Mouse (Mus musculus) embryonic facial prominence, embryonic 12.5 days (tissue): ENCODE results near the gene Kctd14. TPM values are rescaled to one million over a fixed set of nuclear protein-coding genes. Genes with fewer than 3 reads are reported as not detected.

Experiments used
- ATAC-seq: fragments of 200-750 bp; cut with Nextera tagmentation; 2 replicates; pipeline ENCODE4 v1.8.0; 2017; ENCODE audit not compliant: insufficient number of reproducible peaks, insufficient read depth, low FRiP score, low TSS enrichment
- H3K27ac ChIP-seq: fragments of 300-500 bp; sonication (generic); 2 replicates; pipeline ENCODE4 v1.5.1; 2016; ENCODE audit warnings: mild to moderate bottlenecking
- H3K27me3 ChIP-seq: fragments of 300-500 bp; sonication (generic); 2 replicates; pipeline ENCODE4 v1.6.1; 2016; ENCODE audit warnings: mild to moderate bottlenecking, moderate library complexity
- H3K36me3 ChIP-seq: fragments of 300-500 bp; sonication (generic); 2 replicates; pipeline ENCODE4 v1.6.1; 2016; ENCODE audit warnings: mild to moderate bottlenecking
- H3K4me1 ChIP-seq: fragments of 300-500 bp; sonication (generic); 2 replicates; pipeline ENCODE4 v1.6.1; 2016
- H3K4me2 ChIP-seq: fragments of 300-500 bp; sonication (generic); replicated peaks from 2 replicates; pipeline ENCODE4 v1.6.1; 2016; ENCODE audit warnings: mild to moderate bottlenecking, moderate library complexity
- H3K4me3 ChIP-seq: fragments of 300-500 bp; sonication (generic); 2 replicates; pipeline ENCODE4 v1.5.1; 2016; ENCODE audit warnings: mild to moderate bottlenecking
- H3K9ac ChIP-seq: fragments of 300-500 bp; sonication (generic); 2 replicates; pipeline ENCODE4 v1.6.1; 2016; ENCODE audit warnings: mild to moderate bottlenecking, moderate library complexity
- H3K9me3 ChIP-seq: fragments of 300-500 bp; sonication (generic); 2 replicates; pipeline ENCODE4 v1.6.1; 2016; ENCODE audit warnings: mild to moderate bottlenecking, moderate library complexity
- WGBS: fragments of 180-500 bp; shearing (Covaris S2); methylation state at CpG from one replicate; pipeline ENCODE4 v1.1.7; 2016; 5-methylcytosine and 5-hydroxymethylcytosine counted together
- polyA plus RNA-seq: library from polyadenylated mRNA; unstranded; fragments of >200 nt; fragmentation: Nextera tagmentation; extraction: Ambion mirVana; gene quantifications from 2 replicates; pipeline ENCODE4 v1.2.1, GENCODE M21; 2016

Gene Kctd14
- polyA plus RNA-seq, 1 experiment from 2014 or later, result 2.2 TPM

GRCm38 (mm10) chr7:97491157-97491556 is 40.0 kb downstream of the Kctd14 start:
- Histone ChIP-seq H3K4me2 (no peak overlapping the region), H3K36me3 (peaks cover 63% of the 10 kb centered on the region), H3K9me3 (no peaks in the 10 kb centered on the region), H3K27ac (no peak overlapping the region), H3K4me1 (no peaks in the 10 kb centered on the region), H3K27me3 (no peaks in the 10 kb centered on the region), H3K9ac (no peak overlapping the region), H3K4me3 (no peak overlapping the region)
- ATAC-seq, result no peak
- WGBS, result 63% methylated on average over 3 of the region's 3 CpGs

GRCm38 (mm10) chr7:97492420-97492819 is 41.3 kb downstream of the Kctd14 start:
- no peak for ATAC-seq
- no peaks in the 10 kb centered on the region for H3K27me3 ChIP-seq
- no peaks in the 10 kb centered on the region for H3K9me3 ChIP-seq
- no peak overlapping the region for H3K27ac ChIP-seq
- peaks cover 52% of the 10 kb centered on the region for H3K36me3 ChIP-seq
- WGBS, result 94% methylated on average over 4 of the region's 4 CpGs
- H3K4me3 ChIP-seq, result no peak overlapping the region
- no peaks in the 10 kb centered on the region for H3K4me1 ChIP-seq
- H3K4me2 ChIP-seq, result no peak overlapping the region
- H3K9ac ChIP-seq, result no peak overlapping the region

GRCm38 (mm10) chr7:97495052-97495451 is 43.9 kb downstream of the Kctd14 start:
- Histone ChIP-seq H3K36me3 (peaks cover 41% of the 10 kb centered on the region), H3K4me2 (no peak overlapping the region), H3K9ac (no peak overlapping the region), H3K4me1 (no peaks in the 10 kb centered on the region), H3K27ac (no peak overlapping the region), H3K27me3 (no peaks in the 10 kb centered on the region), H3K4me3 (no peak overlapping the region), H3K9me3 (no peaks in the 10 kb centered on the region)
- ATAC-seq, result no peak

- peaks cover 30% of the 10 kb centered on the region for H3K36me3 ChIP-seq
- 81% methylated on average over 5 of the region's 5 CpGs for WGBS
These were observed 49.6 kb downstream of the Kctd14 start for GRCm38 (mm10) chr7:97500555-97501209.

More at GRCm38 (mm10) chr7:97500555-97501209, 49.6 kb downstream of the Kctd14 start:
- Histone ChIP-seq H3K27ac (no peak overlapping the region), H3K9ac (no peak overlapping the region), H3K4me1 (no peaks in the 10 kb centered on the region), H3K4me3 (no peak overlapping the region), H3K27me3 (no peaks in the 10 kb centered on the region), H3K9me3 (no peaks in the 10 kb centered on the region), H3K4me2 (no peak overlapping the region)
- ATAC-seq, result no peak

Other genes with a start within 250 kb of the Kctd14 start
- 3.0 and 4.6 TPM in 2 replicates for gene Usp35, start 119.3 kb upstream of the Kctd14 start, polyA plus RNA-seq
- 4.0 and 5.8 TPM in 2 replicates for gene Kctd21, start 119.0 kb upstream of the Kctd14 start, polyA plus RNA-seq
- 36.9 and 40.6 TPM in 2 replicates for gene Alg8, start 79.7 kb upstream of the Kctd14 start, polyA plus RNA-seq
- 350 and 352 TPM in 2 replicates for gene Ndufc2, start 51.3 kb upstream of the Kctd14 start, polyA plus RNA-seq
- 0.28 and 0.49 TPM in 2 replicates for gene Thrsp, start 33.6 kb upstream of the Kctd14 start, polyA plus RNA-seq
- 58.3 and 63.5 TPM in 2 replicates for gene Ints4, start 29.6 kb downstream of the Kctd14 start, polyA plus RNA-seq
- 54.7 and 59.5 TPM in 2 replicates for gene Aamdc, start 128.2 kb downstream of the Kctd14 start, polyA plus RNA-seq
- 33.4 and 34.2 TPM in 2 replicates for gene Rsf1, start 128.6 kb downstream of the Kctd14 start, polyA plus RNA-seq
- 222 and 225 TPM in 2 replicates for gene Clns1a, start 245.3 kb downstream of the Kctd14 start, polyA plus RNA-seq